23 mouse cellular contexts compared by ENCODE assay signal in genomic region chr6:20725948-20726347, GRCm38 (mm10).
"Had no signal": no experiment of that assay in that cellular context is flagged by ENCODE, and none has a peak within 500 bp of the region (broad histone marks: within the 10 kb centered on the region; RNA-seq: fewer than 3 reads in every experiment).

No protein-coding gene starts in this region.

- H3K27me3 ChIP-seq: heart, embryonic 13.5 days; heart, embryonic 15.5 days; hindbrain, embryonic 13.5 days; hindbrain, embryonic 15.5 days; kidney, embryonic 15.5 days; limb, embryonic 12.5 days; liver, embryonic 13.5 days; liver, embryonic 15.5 days had no signal

- DNase-seq: gastrocnemius, postnatal 14 days; gastrocnemius, postnatal 36 days; heart, adult 11 months; heart, postnatal 10 days; kidney, adult 11 months; kidney, adult 2 months; kidney, adult 9 months; kidney, postnatal 25 days; kidney, postnatal 4 days; liver; liver, embryonic 13.5 days; liver, postnatal 0 days had no signal

- H3K9ac ChIP-seq: heart, embryonic 13.5 days; heart, embryonic 15.5 days; hindbrain, embryonic 13.5 days; hindbrain, embryonic 15.5 days; kidney, embryonic 15.5 days; limb, embryonic 12.5 days; liver, embryonic 13.5 days; liver, embryonic 15.5 days; liver, postnatal 0 days had no signal

- H3K4me1 ChIP-seq: heart, embryonic 15.5 days; hindbrain, embryonic 13.5 days; hindbrain, embryonic 15.5 days; kidney, embryonic 15.5 days; limb, embryonic 10.5 days; limb, embryonic 12.5 days; liver, embryonic 13.5 days; liver, embryonic 15.5 days had no signal

- H3K27ac ChIP-seq: heart, embryonic 13.5 days; heart, embryonic 15.5 days; hindbrain, embryonic 13.5 days; hindbrain, embryonic 15.5 days; hindbrain, postnatal 0 days; kidney, embryonic 15.5 days; kidney, postnatal 0 days; left cerebral cortex, adult 2 months; limb, embryonic 10.5 days; limb, embryonic 12.5 days; liver, embryonic 13.5 days; liver, embryonic 15.5 days had no signal

- H3K36me3 ChIP-seq: heart, embryonic 13.5 days; heart, embryonic 15.5 days; hindbrain, embryonic 13.5 days; hindbrain, embryonic 15.5 days; kidney, embryonic 15.5 days; limb, embryonic 10.5 days; limb, embryonic 12.5 days; liver, embryonic 13.5 days; liver, embryonic 15.5 days had no signal

- H3K4me3 ChIP-seq: heart, embryonic 13.5 days; heart, embryonic 15.5 days; hindbrain, embryonic 13.5 days; hindbrain, embryonic 15.5 days; kidney, embryonic 15.5 days; left cerebral cortex, adult 2 months; limb, embryonic 10.5 days; limb, embryonic 12.5 days; liver, embryonic 13.5 days; liver, embryonic 15.5 days had no signal
